Mouse (Mus musculus) bone marrow macrophage, adult 2 months (primary cell): Measurements from ENCODE around the gene Reln. TPM values are rescaled to one million over a fixed set of nuclear protein-coding genes. Genes with fewer than 3 reads are reported as not detected.

Source experiments
- H3K27ac ChIP-seq: 2 replicates; pipeline ENCODE4 v1.5.1; 2012; ENCODE audit warnings: low read depth, low read length; ENCODE audit not compliant: insufficient read depth
- H3K4me1 ChIP-seq: 2 replicates; pipeline ENCODE4 v1.6.1; 2012; ENCODE audit warnings: low read length; ENCODE audit not compliant: control insufficient read depth, insufficient read depth
- H3K4me3 ChIP-seq: 2 replicates; pipeline ENCODE4 v1.5.1; 2012; ENCODE audit warnings: mild to moderate bottlenecking, low read length, moderate library complexity; ENCODE audit not compliant: insufficient read depth
- CTCF ChIP-seq: IDR thresholded peaks from 2 replicates; pipeline ENCODE4 v1.5.1; 2012; ENCODE audit warnings: low read depth, mild to moderate bottlenecking, low read length, moderate library complexity
- POLR2A ChIP-seq: IDR thresholded peaks from 2 replicates; pipeline ENCODE4 v1.6.1; 2012; ENCODE audit warnings: mild to moderate bottlenecking, low read depth, low read length, borderline replicate concordance
- polyA plus RNA-seq: library from polyadenylated mRNA; stranded (reverse); fragments of >200 nt; gene quantifications from 2 replicates; pipeline ENCODE4 v1.2.4, GENCODE M21; 2012; ENCODE audit not compliant: missing spikeins, insufficient read depth, insufficient read length

Gene Reln
- polyA plus RNA-seq, 1 experiment, result not detected

GRCm38 (mm10) chr5:22340991-22341390 is 3.5 kb downstream of the Reln start:
- Histone ChIP-seq H3K4me3 (no peak overlapping the region), H3K27ac (no peak overlapping the region), H3K4me1 (no peaks in the 10 kb centered on the region)
- TF ChIP-seq CTCF, result no peak
- TF ChIP-seq POLR2A, result no peak

- no peak overlapping the region for H3K27ac ChIP-seq
- H3K4me3 ChIP-seq, result no peak overlapping the region
- TF ChIP-seq POLR2A, result no peak
- H3K4me1 ChIP-seq, result no peaks in the 10 kb centered on the region
Observed at GRCm38 (mm10) chr5:22335408-22335807, 9.1 kb downstream of the Reln start.

- Histone ChIP-seq H3K4me1 (no peaks in the 10 kb centered on the region), H3K4me3 (no peak overlapping the region), H3K27ac (no peak overlapping the region)
- TF ChIP-seq POLR2A (no peak), CTCF (no peak)
Observed at GRCm38 (mm10) chr5:22330802-22331201, 13.7 kb downstream of the Reln start.

- Histone ChIP-seq H3K4me1 (no peaks in the 10 kb centered on the region), H3K27ac (no peak overlapping the region), H3K4me3 (no peak overlapping the region)
- TF ChIP-seq POLR2A, result no peak
- TF ChIP-seq CTCF, result no peak
Observed at GRCm38 (mm10) chr5:22328431-22329359, 15.8 kb downstream of the Reln start.

GRCm38 (mm10) chr5:22327170-22327569 is 17.3 kb downstream of the Reln start:
- peak; percentile 60 for TF ChIP-seq CTCF
- no peak for TF ChIP-seq POLR2A
- Histone ChIP-seq H3K4me1 (no peaks in the 10 kb centered on the region), H3K4me3 (no peak overlapping the region), H3K27ac (no peak overlapping the region)

- H3K4me1 ChIP-seq, result no peaks in the 10 kb centered on the region
- no peak overlapping the region for H3K27ac ChIP-seq
- no peak overlapping the region for H3K4me3 ChIP-seq
- TF ChIP-seq CTCF, result no peak
- no peak for TF ChIP-seq POLR2A
Observed at GRCm38 (mm10) chr5:22323801-22324200, 20.7 kb downstream of the Reln start.

GRCm38 (mm10) chr5:22317807-22318206 is 26.7 kb downstream of the Reln start:
- no peak for TF ChIP-seq CTCF
- Histone ChIP-seq H3K4me1 (no peaks in the 10 kb centered on the region), H3K4me3 (no peak overlapping the region), H3K27ac (no peak overlapping the region)

GRCm38 (mm10) chr5:22316471-22316870 is 28.0 kb downstream of the Reln start:
- TF ChIP-seq CTCF (no peak), POLR2A (no peak)
- Histone ChIP-seq H3K4me1 (no peaks in the 10 kb centered on the region), H3K27ac (no peak overlapping the region), H3K4me3 (no peak overlapping the region)

- no peaks in the 10 kb centered on the region for H3K4me1 ChIP-seq
- no peak overlapping the region for H3K27ac ChIP-seq
- no peak for TF ChIP-seq CTCF
- no peak for TF ChIP-seq POLR2A
- H3K4me3 ChIP-seq, result no peak overlapping the region
Observed at GRCm38 (mm10) chr5:22315990-22316389, 28.5 kb downstream of the Reln start.

- Histone ChIP-seq H3K4me3 (no peak overlapping the region), H3K4me1 (no peaks in the 10 kb centered on the region), H3K27ac (no peak overlapping the region)
- TF ChIP-seq POLR2A (no peak), CTCF (no peak)
Observed at GRCm38 (mm10) chr5:22312995-22313394, 31.5 kb downstream of the Reln start.
